Mouse (Mus musculus) induced T-regulatory cell, adult 2 months (primary cell): ENCODE data around the gene Limk2.
A peak's percentile ranks its signal among the peaks of the same experiment; 100 is the strongest.

Experiments used
- DNase-seq: peaks from one replicate; pipeline ENCODE4 v3.0.0-alpha.2; 2012; ENCODE audit warnings: low read depth

Limk2 gene

DNA sequence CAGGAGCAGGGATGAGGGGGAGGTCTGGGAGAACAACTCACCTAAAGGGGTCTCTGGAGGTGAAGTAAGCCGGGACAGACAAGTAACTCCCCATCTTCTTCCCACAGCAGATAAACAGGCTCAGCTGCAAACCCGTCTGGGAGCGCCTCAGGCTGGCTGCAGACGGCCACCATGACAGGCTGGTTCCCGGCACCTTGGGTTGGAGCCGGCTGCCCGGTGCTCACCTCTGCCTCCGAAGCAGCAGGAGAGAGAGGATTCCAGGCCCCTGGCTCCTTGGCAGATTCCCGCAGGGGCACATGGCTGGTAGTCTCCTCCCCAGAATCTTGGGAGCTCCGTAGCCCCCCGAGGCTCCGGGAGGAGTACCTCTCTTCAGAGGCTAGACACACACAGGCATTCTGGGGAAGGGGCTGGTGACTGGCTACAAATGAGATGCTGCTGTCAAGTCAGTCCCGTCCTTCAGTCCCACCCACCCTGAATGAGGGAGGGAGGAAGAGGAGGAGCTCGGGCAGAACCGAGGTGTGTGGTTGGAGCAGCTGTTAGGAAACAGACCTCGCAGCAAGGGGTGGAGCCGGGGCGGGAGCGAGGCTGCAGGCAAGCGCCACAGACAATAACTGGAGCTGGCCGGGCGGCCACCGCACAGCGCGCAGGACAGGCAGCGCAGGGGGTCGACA lies 37.9 kb downstream of the Limk2 start:
- DNase-seq: peak; percentile 63

DNA sequence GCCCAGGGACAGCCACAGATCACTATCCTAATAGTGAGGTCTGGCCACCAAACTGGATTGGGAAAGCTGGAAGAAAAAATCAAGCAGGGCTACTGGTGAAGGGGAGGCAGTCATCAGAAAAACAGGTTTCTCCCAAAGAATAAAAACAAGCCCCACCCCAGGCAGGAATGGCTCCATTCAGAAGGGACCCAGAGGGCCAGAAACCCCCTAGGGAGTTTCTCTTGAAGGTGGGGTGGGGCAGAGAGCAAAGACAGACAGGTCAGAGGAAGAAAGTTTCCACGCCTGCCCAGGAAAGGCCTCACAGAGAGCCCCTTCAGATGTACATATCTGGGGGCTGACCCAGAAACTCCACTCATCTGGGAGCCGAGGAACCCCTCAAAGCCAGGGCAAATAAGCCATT lies 38.8 kb downstream of the Limk2 start:
- DNase-seq: no peak

DNA sequence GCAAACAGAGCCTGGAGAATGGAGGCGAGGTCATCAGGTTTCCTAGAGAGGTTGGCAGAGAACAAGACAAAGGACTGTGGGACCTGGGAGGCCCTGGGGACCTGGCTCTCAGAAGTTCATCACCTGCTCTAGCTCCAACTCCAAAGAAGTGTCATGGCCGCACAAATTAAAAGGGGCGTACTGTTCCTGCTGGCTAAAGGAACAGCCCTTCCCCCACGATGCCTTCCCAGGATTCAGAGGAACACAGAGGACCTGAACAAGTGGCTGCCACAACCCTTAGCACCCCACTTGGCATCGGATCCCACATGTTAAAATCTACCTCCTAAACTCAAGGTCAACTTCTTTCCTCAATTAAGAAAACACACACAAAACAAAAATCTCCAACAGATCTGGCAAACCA lies 39.5 kb downstream of the Limk2 start:
- no peak for DNase-seq

DNA sequence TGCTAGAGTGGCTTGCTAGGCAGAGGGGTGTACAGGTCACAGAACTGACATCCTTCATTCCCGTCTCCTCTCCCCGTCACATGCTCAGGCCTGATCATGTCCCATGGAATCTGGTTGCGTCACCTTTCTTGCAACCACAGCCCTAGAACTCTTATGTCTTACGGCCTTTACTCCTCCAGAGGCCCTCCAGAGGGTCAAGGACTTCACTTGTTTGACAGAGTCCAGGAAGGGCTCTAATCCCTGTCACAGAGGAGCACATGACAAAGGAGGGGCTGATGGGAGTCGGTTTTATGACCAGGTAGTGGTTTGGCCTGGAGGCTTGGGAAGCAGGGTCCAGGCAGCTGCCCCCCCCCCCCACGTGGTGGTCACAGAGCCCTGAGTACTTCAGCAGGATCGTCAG lies 40.0 kb downstream of the Limk2 start:
- DNase-seq: no peak

DNA sequence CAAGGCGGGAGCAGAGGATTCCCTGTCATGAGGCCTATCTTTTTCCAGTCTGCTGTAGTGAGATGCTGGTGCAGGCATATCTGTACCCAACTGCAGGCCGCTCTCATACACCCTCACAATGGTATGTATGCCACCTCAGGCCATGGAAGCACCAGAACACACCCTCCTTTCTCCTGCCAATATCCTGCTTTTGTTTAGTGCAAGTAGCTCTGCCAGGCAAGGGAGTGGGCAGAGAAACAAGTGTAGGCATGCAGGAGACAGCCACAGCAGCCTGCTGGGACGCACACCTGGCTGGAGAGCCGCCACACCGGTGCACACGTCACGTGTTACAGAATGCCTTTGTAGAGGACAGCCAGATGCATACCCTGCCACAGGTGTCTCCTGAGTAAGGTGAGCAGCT lies 42.6 kb downstream of the Limk2 start:
- DNase-seq: no peak

DNA sequence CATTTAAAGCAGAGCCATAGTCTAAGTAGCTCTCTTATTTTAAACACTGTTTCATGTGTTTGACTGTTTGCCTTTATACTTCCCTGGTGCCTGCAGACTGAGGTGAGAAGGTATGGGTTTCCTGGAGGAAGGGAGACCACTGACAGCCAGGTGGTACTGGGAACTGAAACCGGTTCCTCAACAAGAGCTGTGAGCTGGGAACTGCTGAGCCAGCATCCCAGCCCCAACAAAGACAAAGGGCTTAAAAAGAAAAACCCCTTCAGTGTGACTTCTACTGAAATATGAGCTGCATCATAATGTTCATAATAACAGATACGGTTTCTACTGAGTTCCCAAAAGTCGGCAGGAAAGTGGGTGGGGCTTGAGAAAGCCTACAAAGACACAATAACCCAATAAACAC lies 46.1 kb downstream of the Limk2 start:
- no peak for DNase-seq

DNA sequence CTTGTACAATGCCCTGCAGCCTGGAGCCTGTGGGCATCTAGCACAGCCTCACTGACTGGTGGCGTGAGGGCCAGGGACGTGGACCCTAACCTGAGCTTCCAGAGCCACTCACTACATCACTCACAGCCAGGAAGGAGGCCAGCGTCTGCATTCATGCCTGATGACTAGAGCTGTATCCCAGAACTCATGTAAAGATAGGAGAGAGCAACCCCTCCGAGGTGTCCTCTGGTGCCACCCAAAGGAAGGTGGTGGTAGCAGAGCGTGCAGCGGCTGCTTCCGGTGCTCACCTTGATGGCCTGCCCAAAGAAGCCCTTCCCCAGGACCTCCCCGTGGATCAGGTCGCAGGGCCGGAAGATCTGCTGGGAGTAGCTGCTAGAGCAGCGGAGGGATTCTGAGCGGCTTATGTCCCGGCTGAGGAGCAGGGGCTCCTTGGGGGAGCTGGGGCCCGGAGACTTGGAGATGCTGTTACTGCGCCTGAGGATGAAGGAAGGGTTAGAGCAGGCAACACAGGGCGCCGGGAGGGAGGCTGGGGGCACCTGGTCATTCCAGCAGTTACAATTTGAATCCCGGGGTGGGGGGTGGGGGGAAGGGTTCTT lies 55.9 kb downstream of the Limk2 start:
- peak; percentile 31 for DNase-seq

DNA sequence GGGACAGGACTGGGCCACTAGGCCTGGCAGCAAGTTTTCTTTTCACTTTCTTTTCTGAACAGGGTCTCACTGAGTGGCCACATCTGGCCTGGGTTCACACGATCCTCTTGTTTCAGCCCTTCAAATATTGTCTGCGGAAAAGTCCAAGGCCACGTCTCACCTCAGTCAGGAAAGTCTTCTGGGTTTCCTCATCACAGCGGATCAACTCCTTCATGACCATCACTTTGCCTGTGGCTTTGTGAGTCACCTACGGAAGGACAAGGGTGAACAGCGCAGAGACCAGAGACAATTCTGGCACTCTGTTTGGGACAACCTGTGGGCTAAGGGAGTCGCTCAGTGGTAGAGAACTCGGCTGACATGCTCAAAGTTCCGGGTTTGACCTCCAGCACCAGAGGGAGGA lies 56.9 kb downstream of the Limk2 start:
- no peak for DNase-seq

DNA sequence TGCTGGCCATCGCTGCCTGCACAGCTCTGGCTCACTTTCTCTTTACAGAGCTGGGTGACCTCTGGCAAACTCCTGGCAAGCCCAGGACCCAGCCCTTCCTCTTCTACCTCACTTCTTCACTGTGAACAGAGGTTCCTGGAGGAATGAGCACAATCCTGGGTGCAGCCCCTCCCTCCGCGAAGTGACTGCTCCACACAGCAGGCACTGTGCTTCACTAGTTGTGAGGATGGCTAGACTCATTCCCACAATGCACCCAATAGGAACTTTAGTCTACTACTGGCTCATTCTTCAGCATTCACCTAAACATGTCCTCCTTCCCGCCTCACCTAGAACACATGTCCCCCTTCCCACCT lies 59.7 kb downstream of the Limk2 start:
- no peak for DNase-seq

DNA sequence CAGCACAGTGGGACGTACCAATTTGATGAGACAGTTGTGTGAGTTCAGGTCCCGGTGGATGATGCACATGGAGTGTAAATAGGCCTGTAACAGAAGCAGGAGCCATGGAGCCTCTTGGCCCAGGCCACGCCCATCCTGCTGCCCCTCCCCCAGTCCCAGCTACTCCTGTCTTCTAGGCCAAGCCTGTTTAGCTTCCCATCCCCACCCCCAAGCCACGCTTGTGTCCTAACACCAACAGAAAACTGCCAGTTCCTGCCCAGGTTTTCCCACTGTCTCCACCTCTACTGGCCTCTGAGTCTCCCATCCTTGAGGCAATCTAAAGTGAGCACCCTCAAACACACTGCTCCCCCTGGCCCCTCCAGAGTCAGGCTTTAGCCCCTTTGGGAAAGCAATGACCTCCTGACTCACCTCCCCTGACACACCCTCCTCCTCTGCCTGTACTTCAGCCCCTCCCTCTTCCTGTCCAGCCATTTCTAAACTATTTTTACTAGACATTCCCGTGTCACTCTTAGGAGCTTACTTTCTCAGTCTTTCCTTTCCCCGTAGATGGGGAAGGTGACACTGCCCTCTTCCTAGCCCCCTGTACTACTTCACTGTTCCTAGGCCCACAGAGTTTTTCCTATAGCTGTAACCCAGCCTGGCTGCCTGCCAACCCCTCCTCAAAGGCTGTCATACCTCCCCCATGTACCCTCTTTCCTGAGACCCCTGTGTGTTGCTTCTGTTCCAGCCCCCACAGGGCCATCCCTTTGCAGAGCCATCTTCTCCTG lies 60.2 kb downstream of the Limk2 start:
- DNase-seq: peak; percentile 43

DNA sequence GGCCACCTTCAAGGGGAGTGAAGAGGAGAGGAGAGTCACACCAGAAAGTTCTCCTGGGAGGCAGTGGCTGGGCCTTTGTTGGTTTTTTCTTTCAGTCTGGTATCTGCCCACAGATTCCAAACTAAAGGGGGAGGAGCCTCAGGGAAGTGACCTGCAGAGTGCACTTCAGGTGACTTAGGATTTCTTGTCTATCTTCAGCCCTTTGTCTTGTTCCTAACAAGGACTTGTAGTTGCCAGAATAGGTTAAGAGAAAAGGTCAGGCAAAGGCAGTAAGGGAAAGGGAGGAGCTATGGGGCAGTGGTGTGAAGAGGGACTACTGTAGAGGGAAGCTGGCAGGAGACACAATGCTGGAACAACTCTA lies 61.2 kb downstream of the Limk2 start:
- no peak for DNase-seq

DNA sequence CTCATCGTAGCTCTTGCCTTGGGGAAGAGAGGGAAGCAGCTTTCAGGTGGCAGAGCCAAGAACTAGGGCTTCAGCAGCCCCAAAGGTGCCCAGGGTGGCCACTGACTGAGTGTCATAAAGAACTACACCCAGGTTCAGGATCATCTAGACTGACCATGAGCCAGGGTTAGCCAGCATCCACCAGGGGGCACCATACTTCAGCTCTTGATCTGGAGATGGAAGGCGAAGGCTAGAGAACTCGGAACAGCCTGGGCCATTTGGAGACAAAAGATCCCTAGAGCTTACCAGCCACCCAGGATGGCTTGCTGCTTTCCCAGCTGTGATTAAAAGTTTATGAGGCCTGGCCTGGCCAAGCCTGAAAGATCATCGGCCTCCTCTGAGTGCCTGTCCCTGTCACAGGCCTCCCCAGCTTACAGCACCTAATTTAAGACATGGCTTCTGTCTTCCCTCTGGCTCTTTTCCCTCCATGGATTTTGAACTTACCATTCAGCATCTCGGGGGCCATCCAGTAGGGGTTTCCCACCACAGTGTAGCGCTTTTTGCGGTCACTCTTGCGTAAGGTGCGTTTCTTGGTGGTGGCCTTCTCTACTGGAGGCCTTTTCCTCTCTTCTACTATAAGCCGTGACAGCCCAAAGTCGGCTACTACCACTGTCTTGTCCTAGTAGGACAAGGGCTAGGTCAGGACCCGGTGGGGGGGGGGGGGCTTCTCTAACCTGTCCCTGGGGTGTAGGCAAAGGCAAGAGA lies 61.7 kb downstream of the Limk2 start:
- peak; percentile 89 for DNase-seq

DNA sequence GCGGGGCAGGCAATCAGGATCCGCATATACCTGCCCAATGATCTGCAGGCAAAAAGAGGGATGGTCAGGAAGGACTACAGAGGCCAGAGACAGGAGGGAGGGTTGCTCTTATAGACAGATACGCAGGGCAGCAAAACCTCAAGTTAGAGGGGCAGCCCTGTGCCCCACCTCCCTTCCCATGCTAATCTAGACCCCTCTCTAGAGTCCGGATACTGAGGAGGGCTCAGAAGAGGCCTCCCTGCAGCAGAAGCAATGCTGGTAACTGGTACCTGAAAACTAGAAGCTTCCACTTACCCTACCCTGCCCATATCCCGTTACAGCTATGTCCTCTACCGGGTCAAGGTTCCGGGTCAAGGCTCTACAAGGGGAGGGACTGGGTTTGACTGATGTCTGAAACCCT lies 62.6 kb downstream of the Limk2 start:
- no peak for DNase-seq

DNA sequence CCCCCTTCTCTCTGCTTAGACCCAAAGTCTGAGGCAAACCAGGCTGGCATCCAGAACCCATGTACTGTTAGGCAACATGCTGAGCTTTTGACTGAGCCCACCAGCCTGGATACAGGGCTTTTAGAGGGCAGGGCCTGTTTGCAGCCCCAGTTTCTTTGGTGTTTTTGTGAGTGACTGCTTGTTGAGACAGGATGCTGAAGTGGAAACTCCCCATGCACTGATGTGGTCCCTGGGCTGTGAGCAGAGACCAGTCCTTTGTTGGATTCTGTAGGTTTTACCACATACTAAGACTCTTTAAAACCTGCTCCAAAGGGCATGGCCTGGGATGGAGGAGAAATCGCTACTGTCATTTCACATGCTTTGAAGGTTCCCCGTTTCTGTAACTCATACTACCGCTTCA lies 64.1 kb downstream of the Limk2 start:
- peak; percentile 28 for DNase-seq

DNA sequence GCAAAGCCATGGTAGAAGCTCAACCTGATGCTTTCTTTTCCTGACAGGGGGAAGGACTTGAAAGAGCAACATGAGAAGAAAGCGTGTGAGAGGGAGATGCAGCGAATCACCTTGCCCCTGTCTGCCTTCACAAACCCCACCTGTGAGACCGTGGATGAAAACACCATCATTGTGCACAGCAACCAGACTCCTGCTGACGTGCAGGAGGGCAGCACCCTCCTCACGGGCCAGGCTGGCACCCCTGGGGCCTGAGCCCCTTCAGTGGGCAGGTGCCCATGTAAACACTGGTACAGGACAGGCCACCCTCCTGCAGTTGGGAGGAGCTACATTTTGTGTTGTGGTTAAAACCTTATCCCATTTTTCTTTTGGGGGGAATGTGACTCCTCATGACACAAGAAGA lies 67.5 kb downstream of the Limk2 start:
- no peak for DNase-seq

DNA sequence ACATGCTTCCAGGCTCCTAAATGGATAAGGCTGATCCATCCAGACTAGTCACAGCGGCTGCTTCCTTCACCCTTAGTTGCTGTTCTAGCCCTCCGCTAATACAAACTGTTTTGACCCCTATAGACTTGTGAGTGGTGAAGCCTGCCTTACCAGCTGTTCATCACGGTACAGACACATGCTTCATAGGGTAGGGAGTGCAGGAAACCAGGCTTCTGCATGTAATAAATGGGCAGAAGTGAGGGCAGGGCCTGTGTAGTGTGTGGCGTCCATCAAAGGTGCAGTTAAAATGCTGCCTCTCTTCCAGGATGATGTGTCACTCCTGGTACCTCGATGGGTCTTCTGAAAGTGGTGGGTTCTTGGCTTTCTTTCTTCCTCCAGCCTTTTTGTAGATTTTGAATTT lies 71.0 kb downstream of the Limk2 start:
- peak; percentile 21 for DNase-seq

DNA sequence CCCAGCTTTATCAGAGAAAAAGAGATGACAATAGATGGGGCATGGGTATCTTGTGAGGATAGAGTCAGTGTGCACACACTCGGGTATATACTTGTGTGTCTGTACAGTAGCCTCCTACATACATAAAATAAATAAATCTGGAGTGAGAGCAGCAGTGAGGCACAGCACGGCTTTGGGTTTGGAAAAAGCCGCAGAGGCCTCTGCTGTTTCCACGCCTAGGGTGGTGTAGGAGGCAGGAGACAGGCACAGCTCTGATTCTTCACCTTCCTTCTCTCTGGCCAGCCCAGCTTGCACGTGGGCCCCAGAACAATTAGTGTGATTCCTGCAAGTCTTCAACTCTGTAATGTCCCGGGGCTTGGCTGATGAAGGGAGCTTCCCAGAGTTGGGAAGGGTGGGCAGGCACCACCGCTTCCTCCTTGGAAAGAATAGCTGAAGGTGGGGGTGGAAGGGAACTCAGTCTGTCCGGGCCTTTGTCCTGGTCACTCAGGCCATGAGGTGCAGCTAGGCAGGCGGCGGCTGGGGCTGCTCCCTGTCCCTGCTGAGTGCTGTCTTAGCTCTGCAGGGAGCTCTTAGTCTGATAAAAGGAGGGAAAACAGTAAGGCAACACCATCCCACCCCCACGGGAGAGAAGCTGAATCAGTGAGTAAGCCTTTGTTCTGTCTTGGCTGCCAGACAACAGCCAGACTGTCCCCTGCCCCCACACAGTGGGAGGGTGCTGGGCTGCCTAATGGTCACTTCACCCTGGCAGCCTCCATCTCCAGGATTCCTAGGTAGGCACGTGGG lies 71.6 kb downstream of the Limk2 start:
- DNase-seq: peak; percentile 21

DNA sequence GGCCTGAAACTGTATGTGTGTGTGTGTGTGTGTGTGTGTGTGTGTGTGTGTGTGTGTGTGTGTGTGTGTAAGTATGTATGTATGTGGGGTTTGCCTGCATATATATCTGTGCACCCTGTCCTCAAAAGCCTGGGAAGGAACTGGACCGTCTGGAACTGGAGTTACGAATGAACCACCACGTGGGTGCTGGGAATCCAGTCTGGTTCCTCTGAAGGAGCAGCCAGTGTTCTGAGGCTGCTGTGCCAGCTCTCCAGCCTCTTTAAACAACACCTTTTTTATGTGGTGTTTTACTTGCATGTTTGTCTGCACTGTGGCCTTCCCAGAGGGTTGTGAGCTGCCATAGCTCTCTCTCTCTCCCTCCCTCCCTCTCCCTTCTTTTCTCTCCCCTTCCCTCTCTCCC lies 72.4 kb downstream of the Limk2 start:
- peak; percentile 46 for DNase-seq

DNA sequence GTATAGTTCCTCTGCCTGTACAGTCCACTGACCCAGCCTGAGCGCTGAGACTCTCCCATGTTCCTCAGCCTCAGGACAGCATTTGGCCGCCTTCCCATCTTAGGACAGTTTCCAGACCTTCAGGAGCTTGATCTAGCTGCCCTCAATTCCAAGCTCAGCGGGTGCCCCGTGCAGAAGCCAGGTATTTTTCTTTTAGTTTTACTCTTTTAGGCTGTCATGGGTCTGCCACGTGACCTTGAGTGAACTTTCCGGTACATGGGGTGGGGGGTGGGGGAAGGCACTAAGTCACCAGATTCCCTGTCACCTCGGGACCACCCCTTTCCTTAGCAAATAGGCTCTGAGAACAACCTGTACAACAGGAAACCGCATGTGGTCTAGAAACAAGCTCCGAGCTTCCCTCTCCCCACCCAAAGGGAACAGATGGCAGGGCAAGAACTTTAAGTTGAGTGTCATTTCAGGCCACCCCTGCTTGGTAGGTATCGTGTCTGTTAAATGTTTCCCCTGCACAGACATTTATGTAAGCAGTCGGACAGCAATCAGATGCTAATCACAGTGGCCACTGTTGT lies 73.3 kb downstream of the Limk2 start:
- DNase-seq: peak; percentile 92

DNA sequence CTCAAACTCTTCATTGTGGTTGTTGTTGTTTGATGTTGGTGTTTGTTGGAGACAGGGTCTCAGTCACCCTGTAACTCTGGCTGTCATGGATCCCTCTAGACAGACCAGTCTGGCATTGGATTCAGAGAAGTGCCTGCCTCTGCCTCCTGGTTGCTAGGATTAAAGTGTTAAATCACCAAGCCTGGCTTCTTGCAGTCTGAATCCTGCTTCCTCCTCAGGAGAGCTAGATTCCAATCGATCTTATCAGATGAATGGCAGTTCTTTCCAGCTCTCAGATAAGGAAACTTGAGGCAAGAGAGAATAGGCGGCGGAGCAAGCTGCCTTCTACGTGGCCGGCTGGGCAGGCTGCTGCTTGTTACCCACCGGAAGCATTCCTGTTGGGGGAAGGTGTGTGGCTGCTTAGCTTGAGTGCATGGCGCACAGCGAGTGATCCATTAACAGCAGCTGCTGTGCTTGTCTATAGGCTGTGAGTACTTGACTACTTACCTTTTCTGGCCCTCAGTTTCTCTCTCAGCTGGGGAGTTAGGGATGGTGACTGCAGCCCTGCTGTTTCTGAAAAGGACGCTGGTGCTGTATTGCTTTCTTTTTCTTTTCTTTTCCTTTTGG lies 74.2 kb downstream of the Limk2 start:
- peak; percentile 75 for DNase-seq

DNA sequence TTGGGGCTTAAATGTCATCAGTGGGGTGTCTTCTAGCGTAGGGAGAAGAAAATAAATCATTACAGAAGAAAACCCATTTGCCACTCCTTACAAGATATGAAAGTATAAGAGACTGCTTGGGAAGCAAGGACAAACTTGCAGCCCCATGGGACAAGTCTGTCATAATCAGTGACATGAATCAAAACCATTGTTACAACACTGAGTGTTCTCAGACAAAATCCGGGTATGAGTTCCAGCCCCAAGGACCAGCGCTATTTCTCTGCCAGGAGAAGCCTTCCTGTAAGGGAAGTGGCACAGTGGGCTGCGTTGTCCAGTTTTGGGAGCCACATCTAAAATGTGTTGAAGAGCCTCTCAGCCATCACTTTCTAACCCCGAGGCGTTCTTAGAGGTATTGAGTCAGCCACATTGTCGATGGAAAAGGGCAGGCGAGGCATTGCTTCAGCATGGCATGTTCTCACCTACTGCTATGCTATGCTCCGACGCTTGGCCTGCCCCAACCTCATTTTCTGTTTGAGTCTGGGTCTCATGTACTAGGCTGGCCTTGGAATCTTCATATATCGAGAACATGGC lies 74.8 kb downstream of the Limk2 start:
- no peak for DNase-seq
